Mouse (Mus musculus) hindbrain, postnatal 0 days (tissue): ENCODE data around the gene Mrs2. TPM values are rescaled to one million over a fixed set of nuclear protein-coding genes. Genes with fewer than 3 reads are reported as not detected.

Experiments
- ATAC-seq: fragments of 200-750 bp; cut with Nextera tagmentation; 2 replicates; pipeline ENCODE4 v1.8.0; 2017; ENCODE audit warnings: mild to moderate bottlenecking, moderate TSS enrichment, moderate library complexity
- DNase-seq: peaks from one replicate; pipeline ENCODE4 v3.0.0-alpha.2; 2015; ENCODE audit warnings: low spot score
- H3K27ac ChIP-seq: fragments of 300-500 bp; sonication (generic); 2 replicates; pipeline ENCODE4 v1.5.1; 2014; ENCODE audit warnings: mild to moderate bottlenecking
- H3K27me3 ChIP-seq: fragments of 300-500 bp; sonication (generic); 2 replicates; pipeline ENCODE4 v1.6.1; 2014; ENCODE audit warnings: low read length, mixed read lengths; ENCODE audit not compliant: insufficient read depth
- H3K36me3 ChIP-seq: fragments of 300-500 bp; sonication (generic); 2 replicates; pipeline ENCODE4 v1.6.1; 2014; ENCODE audit warnings: low read length, mixed read lengths; ENCODE audit not compliant: insufficient read depth
- H3K4me1 ChIP-seq: fragments of 300-500 bp; sonication (generic); 2 replicates; pipeline ENCODE4 v1.6.1; 2014; ENCODE audit warnings: antibody characterized with exemption, low read length, mixed read lengths; ENCODE audit not compliant: insufficient read depth
- H3K4me2 ChIP-seq: fragments of 300-500 bp; sonication (generic); 2 replicates; pipeline ENCODE4 v1.6.1; 2014; ENCODE audit warnings: low read depth, mild to moderate bottlenecking, low read length, moderate library complexity, mixed read lengths
- H3K4me3 ChIP-seq: fragments of 300-500 bp; sonication (generic); 2 replicates; pipeline ENCODE4 v1.5.1; 2014; ENCODE audit warnings: low read length
- H3K9ac ChIP-seq: fragments of 300-500 bp; sonication (generic); replicated peaks from 2 replicates; pipeline ENCODE4 v1.6.1; 2014; ENCODE audit warnings: mild to moderate bottlenecking, low read length, moderate library complexity, mixed read lengths
- H3K9me3 ChIP-seq: fragments of 300-500 bp; sonication (generic); 2 replicates; pipeline ENCODE4 v1.6.1; 2016; ENCODE audit warnings: low read length, mixed read lengths
- CTCF ChIP-seq: IDR thresholded peaks from 2 replicates; pipeline ENCODE4 v1.5.1; 2016; ENCODE audit warnings: antibody characterized with exemption, control low read depth, low read depth
- WGBS: fragments of 180-500 bp; shearing (Covaris S2); extraction: QIAGEN DNeasy Blood & Tissue Kit; methylation state at CpG from one replicate; pipeline ENCODE4 v1.1.7; 2014; 5-methylcytosine and 5-hydroxymethylcytosine counted together
- polyA plus RNA-seq: library from polyadenylated mRNA; unstranded; fragments of >200 nt; fragmentation: Nextera tagmentation; extraction: Ambion mirVana; gene quantifications from 2 replicates; pipeline ENCODE4 v1.2.1, GENCODE M21; 2015
- total RNA-seq: library from RNA; depleted of rRNA; stranded (reverse); fragments of >200 nt; gene quantifications from 2 replicates; pipeline ENCODE4 v1.2.3, GENCODE M21; 2014

Gene Mrs2
- total and polyA plus RNA-seq, 2 experiments from 2014 or later = 12.7 to 27.2 TPM

- no peaks in the 10 kb centered on the region for H3K4me1 ChIP-seq
- DNase-seq (no peak), ATAC-seq (no peak)
- no peak overlapping the region for H3K4me3 ChIP-seq
- no peaks in the 10 kb centered on the region; the same call in 1 of the 2 replicates for H3K36me3 ChIP-seq
- H3K9me3 ChIP-seq = no peaks in the 10 kb centered on the region
- TF ChIP-seq CTCF = no peak
- H3K4me2 ChIP-seq = no peak overlapping the region
- H3K27me3 ChIP-seq = no peaks in the 10 kb centered on the region
- no peak overlapping the region for H3K9ac ChIP-seq
- H3K27ac ChIP-seq = no peak overlapping the region
- 90% methylated on average over 6 of the region's 6 CpGs for WGBS
Measured at GRCm38 (mm10) chr13:24948870-24949269, 71.3 kb downstream of the Mrs2 start.

- H3K4me3 ChIP-seq = no peak overlapping the region
- no peak overlapping the region for H3K9ac ChIP-seq
- TF ChIP-seq CTCF = no peak
- no peak overlapping the region for H3K27ac ChIP-seq
- WGBS = 95% methylated on average over 5 of the region's 5 CpGs
- no peaks in the 10 kb centered on the region for H3K27me3 ChIP-seq
- H3K4me1 ChIP-seq = no peaks in the 10 kb centered on the region
- H3K4me2 ChIP-seq = no peak overlapping the region
- ATAC-seq (no peak), DNase-seq (no peak)
- no peaks in the 10 kb centered on the region for H3K36me3 ChIP-seq
- H3K9me3 ChIP-seq = no peaks in the 10 kb centered on the region
Measured at GRCm38 (mm10) chr13:24947158-24947557, 73.0 kb downstream of the Mrs2 start.

- Histone ChIP-seq H3K36me3 (no peaks in the 10 kb centered on the region), H3K27me3 (no peaks in the 10 kb centered on the region), H3K27ac (0 out of 2 replicates have a peak overlapping the region, but pooled peaks have one; percentile 8), H3K9ac (no peak overlapping the region), H3K4me1 (peaks cover 3% of the 10 kb centered on the region; the same call in 1 of the 2 replicates), H3K9me3 (no peaks in the 10 kb centered on the region), H3K4me2 (no peak overlapping the region), H3K4me3 (no peak overlapping the region)
- 15% methylated on average over 4 of the region's 4 CpGs for WGBS
- peak; percentile 84 for ATAC-seq
- no peak for TF ChIP-seq CTCF
- peak; percentile 74 for DNase-seq
Measured at GRCm38 (mm10) chr13:24945567-24945966, 74.6 kb downstream of the Mrs2 start.

- WGBS = 79% methylated on average over 8 of the region's 8 CpGs
- H3K9me3 ChIP-seq = no peaks in the 10 kb centered on the region
Measured at GRCm38 (mm10) chr13:24943303-24943702, 76.9 kb downstream of the Mrs2 start.

GRCm38 (mm10) chr13:24942512-24943282 lies 77.5 kb downstream of the Mrs2 start, which contains the start of gene Gpld1:
Gene Gpld1, plus strand, starts transcription at chr13:24943152.
- H3K4me2 ChIP-seq = no peak within 1 kb of the TSS

More at GRCm38 (mm10) chr13:24943303-24943702, 76.9 kb downstream of the Mrs2 start:
- no peak overlapping the region for H3K27ac ChIP-seq
- H3K27me3 ChIP-seq = no peaks in the 10 kb centered on the region
- TF ChIP-seq CTCF = no peak
- DNase-seq (no peak), ATAC-seq (no peak)
- H3K4me2 ChIP-seq = no peak overlapping the region
- H3K9ac ChIP-seq = no peak overlapping the region
- H3K4me3 ChIP-seq = no peak overlapping the region
- peaks cover 3% of the 10 kb centered on the region; the same call in 1 of the 2 replicates for H3K4me1 ChIP-seq
- H3K36me3 ChIP-seq = no peaks in the 10 kb centered on the region

GRCm38 (mm10) chr13:24939472-24939871 lies 80.7 kb downstream of the Mrs2 start:
- no peaks in the 10 kb centered on the region for H3K9me3 ChIP-seq
- no peak overlapping the region for H3K9ac ChIP-seq
- H3K4me2 ChIP-seq = no peak overlapping the region
- peaks cover 3% of the 10 kb centered on the region; the same call in 1 of the 2 replicates for H3K4me1 ChIP-seq
- WGBS = 93% methylated on average over 9 of the region's 9 CpGs
- no peak overlapping the region for H3K27ac ChIP-seq
- no peak overlapping the region for H3K4me3 ChIP-seq
- no peak for TF ChIP-seq CTCF
- ATAC-seq = no peak
- no peaks in the 10 kb centered on the region for H3K27me3 ChIP-seq
- DNase-seq = no peak
- no peaks in the 10 kb centered on the region for H3K36me3 ChIP-seq

More at GRCm38 (mm10) chr13:24942512-24943282, 77.5 kb downstream of the Mrs2 start, which contains the start of gene Gpld1:
- Histone ChIP-seq H3K27me3 (no peaks in the 10 kb centered on the region), H3K36me3 (no peaks in the 10 kb centered on the region), H3K4me3 (no peak within 1 kb of the TSS), H3K9me3 (no peaks in the 10 kb centered on the region), H3K9ac (no peak within 1 kb of the TSS), H3K27ac (no peak within 1 kb of the TSS), H3K4me1 (peaks cover 3% of the 10 kb centered on the region; the same call in 1 of the 2 replicates)
- TF ChIP-seq CTCF = no peak
- 45% methylated on average over 17 of the region's 17 CpGs for WGBS
- DNase-seq (no peak), ATAC-seq (0 out of 2 replicates have a peak, but pooled peaks have one; percentile 22)
